Comparison of ENCODE assay signal across 26 mouse cellular contexts in the genomic region with DNA sequence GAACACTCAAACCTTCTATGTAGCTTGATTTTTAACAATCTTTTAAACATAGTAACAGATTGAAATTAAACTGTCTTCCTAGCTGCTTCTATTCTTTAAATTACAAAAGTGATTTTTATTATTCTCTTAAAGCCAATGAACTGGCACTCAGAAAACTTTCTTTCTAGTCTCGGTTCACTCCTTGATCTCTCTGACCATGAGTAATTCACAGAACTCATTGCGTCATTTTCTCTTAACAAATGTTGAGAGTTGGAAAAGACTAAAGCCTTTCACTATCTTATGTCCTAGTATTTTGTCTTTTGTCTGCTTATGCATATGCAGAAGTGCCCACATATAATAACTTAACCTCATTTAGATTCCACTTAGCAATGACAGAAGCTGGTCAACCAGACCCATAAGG.
"Had no signal": no experiment of that assay in that cellular context is flagged by ENCODE, and none has a peak within 500 bp of the region (broad histone marks: within the 10 kb centered on the region; RNA-seq: fewer than 3 reads in every experiment).

No protein-coding gene starts in this region.

- ATAC-seq: hindbrain, postnatal 0 days; intestine, embryonic 15.5 days; intestine, postnatal 0 days had no signal

- H3K4me2 ChIP-seq: heart, embryonic 11.5 days; heart, embryonic 13.5 days; heart, embryonic 15.5 days; hindbrain, embryonic 13.5 days; hindbrain, embryonic 15.5 days; intestine, embryonic 15.5 days; limb, embryonic 12.5 days; liver, embryonic 11.5 days; liver, embryonic 13.5 days had no signal

- H3K27me3 ChIP-seq: heart, embryonic 13.5 days; heart, embryonic 15.5 days; hindbrain, embryonic 13.5 days; hindbrain, embryonic 15.5 days; intestine, embryonic 15.5 days; limb, embryonic 12.5 days; liver, embryonic 13.5 days had no signal

- DNase-seq: gastrocnemius, postnatal 14 days; gastrocnemius, postnatal 36 days; heart, adult 11 months; heart, adult 2 months; heart, postnatal 14 days; heart, postnatal 36 days; kidney, adult 18-20 months; kidney, adult 8-10 months; kidney, postnatal 10 days; kidney, postnatal 25 days; kidney, postnatal 4 days; liver; liver, embryonic 13.5 days had no signal

- H3K36me3 ChIP-seq: heart, embryonic 13.5 days; heart, embryonic 15.5 days; hindbrain, embryonic 13.5 days; hindbrain, embryonic 15.5 days; intestine, embryonic 15.5 days; limb, embryonic 10.5 days; limb, embryonic 12.5 days; liver, embryonic 13.5 days had no signal

- H3K4me3 ChIP-seq: heart, adult 2 months; heart, embryonic 13.5 days; heart, embryonic 15.5 days; hindbrain, embryonic 13.5 days; hindbrain, embryonic 15.5 days; intestine, embryonic 15.5 days; layer of hippocampus, adult 2 months; left cerebral cortex, adult 2 months; limb, embryonic 10.5 days; limb, embryonic 12.5 days; liver, embryonic 13.5 days had no signal
